Mouse (Mus musculus): Measurements from ENCODE around the gene H2al1o.
"Not testable (repeated sequence)": the region's sequence is repeated elsewhere in the genome, so short reads cannot be mapped to it uniquely, and the experiment has no call there.

Gene H2al1o

GRCm38 (mm10) chrX:9572309-9572708 lies at the start of gene H2al1o:
Gene H2al1o (minus strand): TSS chrX:9572409.
- not testable (repeated sequence) for DNase-seq (ENCODE audit: low read depth, low spot score)

DNA sequence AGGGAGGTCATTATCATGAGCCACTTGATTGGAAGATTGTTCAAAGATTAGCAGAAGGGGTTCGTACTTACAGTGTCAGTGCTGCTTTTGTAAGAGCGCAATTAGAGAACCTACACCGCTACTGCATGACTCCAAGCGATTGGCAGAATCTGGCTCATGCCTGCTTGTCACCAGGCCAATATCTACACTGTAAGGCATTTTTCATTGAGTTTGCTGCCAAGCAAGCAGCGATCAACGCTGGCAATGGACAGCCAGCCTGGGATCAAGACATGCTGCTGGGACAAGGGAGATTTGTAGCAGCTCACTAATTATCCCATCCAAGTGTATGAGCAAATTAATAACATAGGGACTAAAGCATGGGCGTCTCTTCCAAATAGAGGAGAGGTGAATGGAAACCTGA lies 25.8 kb upstream of the H2al1o start:
- not testable (repeated sequence) for DNase-seq (ENCODE audit: low read depth, low spot score)

DNA sequence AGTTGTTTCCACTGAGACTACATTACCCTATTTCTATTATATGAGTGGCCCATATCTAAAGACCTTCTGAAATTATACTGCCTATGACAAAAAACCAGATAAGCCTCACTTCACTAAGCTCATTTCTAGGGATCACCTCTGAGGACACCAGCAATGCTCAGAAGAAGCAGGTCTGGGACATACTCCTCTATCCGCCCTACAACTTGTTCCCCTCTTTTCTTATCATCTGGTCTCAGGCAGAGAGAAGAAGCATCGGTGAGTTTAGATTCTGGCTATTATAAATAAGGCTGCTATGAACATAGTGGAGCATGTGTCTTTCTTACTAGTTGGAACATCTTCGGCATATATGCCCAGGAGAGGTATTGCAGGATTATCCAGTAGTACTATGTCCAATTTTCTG lies 35.3 kb downstream of the H2al1o start:
- no peak for DNase-seq (ENCODE audit: low read depth, low spot score)

Data from CD4-positive helper T cell, adult 2 months (primary cell).